Mouse (Mus musculus) liver, adult 2 months (tissue): Measurements from ENCODE around the gene Spata6.

Experiments used
- CTCF ChIP-seq: fragments of 200-500 bp; IDR thresholded peaks from 2 replicates; pipeline ENCODE4 v1.5.1; 2011; ENCODE audit warnings: low read depth, low read length, control low read depth
- POLR2A ChIP-seq: fragments of 200-500 bp; IDR thresholded peaks from 2 replicates; pipeline ENCODE4 v1.6.1; 2011; ENCODE audit warnings: low read length, control low read depth; ENCODE audit not compliant: insufficient read depth; ENCODE audit errors: extremely low read depth

DNA sequence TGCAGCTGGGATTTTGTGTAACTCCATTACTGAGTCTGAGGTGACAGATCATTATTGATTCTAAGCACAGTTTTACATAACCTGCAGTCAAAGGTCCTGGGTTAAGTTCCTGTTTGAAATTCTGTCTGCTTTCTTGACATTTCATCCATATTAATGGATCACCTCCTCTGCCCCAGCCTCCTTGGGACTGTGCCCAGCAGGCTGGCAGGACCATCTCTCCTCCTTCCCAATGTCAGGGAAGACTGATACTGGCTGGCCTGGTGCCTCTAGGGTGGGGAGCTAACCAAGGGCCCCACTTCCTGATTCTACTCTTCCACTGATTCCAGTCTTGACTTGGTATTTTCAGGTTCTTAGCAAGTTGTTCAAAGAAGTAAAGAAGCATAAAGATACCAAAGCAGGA, 45.9 kb upstream of the Spata6 start:
- TF ChIP-seq CTCF: no peak
- TF ChIP-seq POLR2A: no peak
